Mouse (Mus musculus) kidney, adult 2 months (tissue): ENCODE results near the gene Vmn1r29. TPM values are rescaled to one million over a fixed set of nuclear protein-coding genes. Genes with fewer than 3 reads are reported as not detected.
"Not testable (repeated sequence)": the region's sequence is repeated elsewhere in the genome, so short reads cannot be mapped to it uniquely, and the experiment has no call there.

Source experiments
- DNase-seq: peaks from one replicate; pipeline ENCODE4 v3.0.0; 2021
- H3K27ac ChIP-seq: fragments of 200-500 bp; 2 replicates; pipeline ENCODE4 v1.5.1; 2012; ENCODE audit warnings: low read depth, low read length, control low read depth, inconsistent platforms; ENCODE audit not compliant: insufficient read depth
- H3K27me3 ChIP-seq: fragments of 200-500 bp; replicated peaks from 2 replicates; pipeline ENCODE4 v1.6.1; 2012; ENCODE audit warnings: mild to moderate bottlenecking, moderate library complexity, low read length, inconsistent platforms; ENCODE audit not compliant: control insufficient read depth, insufficient read depth
- H3K36me3 ChIP-seq: fragments of 200-500 bp; 2 replicates; pipeline ENCODE4 v1.6.1; 2012; ENCODE audit warnings: mild to moderate bottlenecking, moderate library complexity, low read length, inconsistent platforms; ENCODE audit not compliant: control insufficient read depth, insufficient read depth
- H3K4me1 ChIP-seq: fragments of 200-500 bp; 2 replicates; pipeline ENCODE4 v1.6.1; 2011; ENCODE audit warnings: low read length; ENCODE audit not compliant: control insufficient read depth, insufficient read depth
- H3K4me3 ChIP-seq: fragments of 200-500 bp; 2 replicates; pipeline ENCODE4 v1.5.1; 2011; ENCODE audit warnings: mild to moderate bottlenecking, low read depth, low read length, control low read depth; ENCODE audit not compliant: insufficient read depth
- CTCF ChIP-seq: fragments of 200-500 bp; conservative IDR thresholded peaks from 2 replicates; pipeline ENCODE4 v1.5.1; 2011; ENCODE audit warnings: low read depth, mild to moderate bottlenecking, control low read depth, low read length, moderate library complexity, mixed read lengths; ENCODE audit not compliant: insufficient read depth, insufficient read length
- POLR2A ChIP-seq: fragments of 200-500 bp; IDR thresholded peaks from one replicate; pipeline ENCODE4 v1.6.1; 2011; ENCODE audit warnings: low read depth, low read length, control low read depth
- WGBS: fragments of 180-500 bp; shearing (Covaris S2); methylation state at CpG from one replicate; pipeline ENCODE4 v1.1.7; 2018; 5-methylcytosine and 5-hydroxymethylcytosine counted together
- polyA plus RNA-seq: library from polyadenylated mRNA; depleted of rRNA; stranded (reverse); fragments of >200 nt; gene quantifications from 2 replicates; pipeline ENCODE4 v1.2.3, GENCODE M21; 2012; rRNA removed

Vmn1r29 gene
- not detected in 2 replicates for polyA plus RNA-seq

DNA sequence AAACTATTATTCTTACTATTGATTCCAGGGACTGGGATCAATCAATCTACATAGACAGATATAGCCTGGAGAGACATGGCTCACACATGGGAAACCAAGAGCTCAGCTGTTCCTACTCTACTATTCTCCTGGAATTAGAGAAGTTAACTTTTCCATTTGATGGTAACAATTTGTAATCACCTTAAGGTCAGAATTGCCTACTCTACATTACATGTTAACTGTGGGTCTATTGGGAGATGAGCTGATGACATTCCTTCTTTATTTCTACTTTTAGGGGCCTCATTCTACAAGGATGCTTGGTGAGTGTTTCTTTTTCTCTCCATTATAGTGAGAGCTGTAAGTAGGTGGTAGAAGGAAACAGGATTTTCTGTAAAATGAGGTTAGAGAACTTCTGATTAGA is at the start of gene Vmn1r29:
Vmn1r29 (plus strand) TSS at position 301 of the 400 bp plus-strand sequence.
- H3K4me1 ChIP-seq, result no peaks in the 10 kb centered on the region
- DNase-seq, result no peak

DNA sequence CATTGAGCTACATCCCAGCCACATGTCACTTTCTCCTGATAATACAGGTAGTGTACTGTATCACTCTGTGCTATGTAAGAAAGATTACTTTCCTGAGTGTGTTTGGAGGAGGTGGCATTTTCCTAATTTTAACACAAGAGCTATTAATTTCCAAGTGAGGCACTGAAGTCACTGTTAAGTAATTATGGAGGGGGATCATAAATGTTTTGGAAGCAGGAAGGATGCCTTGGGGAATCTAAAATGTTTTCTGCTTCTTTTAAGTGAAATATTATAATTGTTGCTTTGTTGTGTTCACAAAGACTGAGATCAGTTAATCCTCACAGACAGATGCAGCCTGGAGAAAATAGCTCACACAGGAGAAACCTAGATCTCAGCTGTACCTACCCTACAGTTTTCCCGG is 39.6 kb upstream of the Vmn1r29 start, which contains the start of gene Vmn1r28:
Vmn1r28 (plus strand) TSS at position 301 of the 400 bp plus-strand sequence.
- H3K27me3 ChIP-seq, result no peaks in the 10 kb centered on the region
- no peak within 1 kb of the TSS for H3K27ac ChIP-seq
- H3K4me1 ChIP-seq, result no peaks in the 10 kb centered on the region
- no peaks in the 10 kb centered on the region for H3K36me3 ChIP-seq
- no peak within 1 kb of the TSS for H3K4me3 ChIP-seq
- DNase-seq, result no peak
- 84% methylated on average over 1 of the region's 1 CpGs for WGBS
- no peak for TF ChIP-seq CTCF
- no peak for TF ChIP-seq POLR2A

More for the DNA sequence above, at the start of gene Vmn1r29:
- TF ChIP-seq CTCF (no peak), POLR2A (no peak)
- H3K36me3 ChIP-seq, result no peaks in the 10 kb centered on the region
- no peak within 1 kb of the TSS for H3K4me3 ChIP-seq
- no peaks in the 10 kb centered on the region for H3K27me3 ChIP-seq
- no peak within 1 kb of the TSS for H3K27ac ChIP-seq

- not testable (repeated sequence) for H3K4me3 ChIP-seq, H3K27ac ChIP-seq, H3K27me3 ChIP-seq, H3K4me1 ChIP-seq, H3K36me3 ChIP-seq, DNase-seq
- 97% methylated on average over 1 of the region's 1 CpGs for WGBS
Observed at GRCm38 (mm10) chr6:58279661-58280060, 21.7 kb upstream of the Vmn1r29 start.

DNA sequence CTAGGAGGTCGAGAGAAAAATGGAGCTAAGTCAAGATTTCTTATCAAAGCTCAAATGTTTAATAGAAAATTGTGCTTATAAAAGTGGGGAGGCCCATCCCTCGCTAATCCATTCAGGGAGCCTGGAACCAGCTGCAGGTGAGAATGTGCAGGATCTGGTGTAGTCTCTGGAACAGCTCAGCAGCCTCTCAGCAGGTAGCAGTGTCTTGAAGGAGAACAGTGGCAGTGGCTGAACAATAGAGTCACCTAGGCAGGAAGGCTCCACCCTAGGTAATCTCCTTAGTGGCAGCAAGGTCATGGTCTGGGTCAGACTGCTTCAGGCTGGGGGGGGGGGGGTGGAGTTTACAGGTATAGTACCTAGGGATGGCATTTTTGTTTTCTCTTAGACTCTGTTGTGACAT is 9.1 kb upstream of the Vmn1r29 start:
- Histone ChIP-seq H3K27ac (no peak overlapping the region), H3K4me3 (no peak overlapping the region), H3K27me3 (no peaks in the 10 kb centered on the region), H3K4me1 (no peaks in the 10 kb centered on the region), H3K36me3 (no peaks in the 10 kb centered on the region)
- no peak for DNase-seq
- no peak for TF ChIP-seq POLR2A
- no peak for TF ChIP-seq CTCF
- 78% methylated on average over 2 of the region's 2 CpGs for WGBS

DNA sequence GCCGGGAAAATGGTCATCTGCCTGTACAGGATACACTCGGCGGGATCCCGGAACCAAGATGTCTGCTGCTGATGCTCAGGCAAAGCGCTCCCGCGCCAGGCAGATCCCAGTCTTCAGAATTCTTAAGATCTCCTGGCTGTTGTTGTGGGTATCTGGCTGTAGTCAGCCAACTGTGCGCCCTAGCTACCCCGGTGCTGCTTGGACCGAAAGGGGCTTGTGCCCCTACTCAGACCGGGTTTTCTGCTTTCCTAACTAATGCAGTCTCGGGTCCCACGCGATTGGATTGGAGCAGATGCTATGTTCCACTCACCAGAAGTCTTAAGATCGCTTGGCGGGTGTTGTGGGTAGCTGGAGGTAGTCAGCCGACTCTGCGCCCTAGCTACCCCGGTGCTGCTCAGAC is 2.8 kb upstream of the Vmn1r29 start:
- H3K4me1 ChIP-seq, H3K36me3 ChIP-seq, DNase-seq, H3K27me3 ChIP-seq, H3K4me3 ChIP-seq, H3K27ac ChIP-seq: not testable (repeated sequence)
- 88% methylated on average over 19 of the region's 19 CpGs for WGBS

DNA sequence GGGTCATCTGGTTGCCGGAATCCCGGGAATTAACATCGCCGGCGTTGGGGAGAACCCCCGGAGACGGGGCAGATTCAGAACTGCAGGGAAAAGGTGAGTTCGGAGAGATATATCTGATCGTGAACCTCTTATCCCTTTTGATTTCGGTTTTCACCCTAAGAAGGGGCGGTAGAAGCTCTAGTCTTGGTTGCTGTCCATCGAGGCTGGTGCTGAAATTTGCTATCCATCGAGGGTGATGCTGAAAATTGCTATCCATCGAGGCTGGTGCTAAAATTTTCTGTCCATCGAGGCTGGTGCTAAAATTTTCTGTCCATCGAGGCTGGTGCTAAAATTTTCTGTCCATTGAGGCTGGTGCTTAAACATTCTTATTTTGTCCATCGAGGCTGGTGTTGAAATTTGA is 29.3 kb downstream of the Vmn1r29 start:
- H3K36me3 ChIP-seq, H3K27me3 ChIP-seq, H3K4me1 ChIP-seq, H3K27ac ChIP-seq, DNase-seq, H3K4me3 ChIP-seq: not testable (repeated sequence)
- 74% methylated on average over 17 of the region's 17 CpGs for WGBS

Other genes starting within 250 kb of the Vmn1r29 start
- gene Vmn1r27, start 82.7 kb upstream of the Vmn1r29 start, polyA plus RNA-seq, result 0.08 and 0.09 TPM in 2 replicates
- gene Vmn1r28, start 39.5 kb upstream of the Vmn1r29 start, polyA plus RNA-seq, result not detected in 2 replicates
- gene Vmn1r30, start 141.8 kb downstream of the Vmn1r29 start, polyA plus RNA-seq, result not detected in 2 replicates
- gene Vmn1r31, start 173.8 kb downstream of the Vmn1r29 start, polyA plus RNA-seq, result not detected in 2 replicates